Mouse (Mus musculus) limb, embryonic 13.5 days (tissue): ENCODE data around the gene Phospho2. TPM values are rescaled to one million over a fixed set of nuclear protein-coding genes. Genes with fewer than 3 reads are reported as not detected.

ENCODE experiments used
- ATAC-seq: fragments of 200-750 bp; cut with Nextera tagmentation; 2 replicates; pipeline ENCODE4 v1.8.0; 2017; ENCODE audit warnings: low read depth, moderate number of reproducible peaks, moderate TSS enrichment; ENCODE audit not compliant: low FRiP score
- H3K27ac ChIP-seq: fragments of 300-500 bp; sonication (generic); 2 replicates; pipeline ENCODE4 v1.5.1; 2015; ENCODE audit warnings: inconsistent platforms, mild to moderate bottlenecking, moderate library complexity
- H3K27me3 ChIP-seq: fragments of 300-500 bp; sonication (generic); 2 replicates; pipeline ENCODE4 v1.6.1; 2015; ENCODE audit warnings: mild to moderate bottlenecking, inconsistent platforms
- H3K36me3 ChIP-seq: fragments of 300-500 bp; sonication (generic); 2 replicates; pipeline ENCODE4 v1.6.1; 2015; ENCODE audit warnings: inconsistent platforms, mild to moderate bottlenecking, moderate library complexity
- H3K4me1 ChIP-seq: fragments of 300-500 bp; sonication (generic); 2 replicates; pipeline ENCODE4 v1.6.1; 2015; ENCODE audit warnings: inconsistent platforms
- H3K4me2 ChIP-seq: fragments of 300-500 bp; sonication (generic); replicated peaks from 2 replicates; pipeline ENCODE4 v1.6.1; 2015; ENCODE audit warnings: inconsistent platforms, mild to moderate bottlenecking, moderate library complexity
- H3K4me3 ChIP-seq: fragments of 300-500 bp; sonication (generic); 2 replicates; pipeline ENCODE4 v1.5.1; 2015; ENCODE audit warnings: moderate library complexity, mild to moderate bottlenecking, inconsistent platforms
- H3K9ac ChIP-seq: fragments of 300-500 bp; sonication (generic); 2 replicates; pipeline ENCODE4 v1.6.1; 2015; ENCODE audit warnings: mild to moderate bottlenecking, inconsistent platforms
- H3K9me3 ChIP-seq: fragments of 300-500 bp; sonication (generic); 2 replicates; pipeline ENCODE4 v1.6.1; 2016; ENCODE audit warnings: inconsistent platforms
- WGBS: fragments of 180-500 bp; shearing (Covaris S2); methylation state at CpG from one replicate; pipeline ENCODE4 v1.1.7; 2015; 5-methylcytosine and 5-hydroxymethylcytosine counted together
- polyA plus RNA-seq: library from polyadenylated mRNA; unstranded; fragments of >200 nt; fragmentation: Nextera tagmentation; extraction: Ambion mirVana; gene quantifications from 2 replicates; pipeline ENCODE4 v1.2.1, GENCODE M21; 2015

The Phospho2 gene
- polyA plus RNA-seq, 1 experiment from 2014 or later: 25.2 TPM

DNA sequence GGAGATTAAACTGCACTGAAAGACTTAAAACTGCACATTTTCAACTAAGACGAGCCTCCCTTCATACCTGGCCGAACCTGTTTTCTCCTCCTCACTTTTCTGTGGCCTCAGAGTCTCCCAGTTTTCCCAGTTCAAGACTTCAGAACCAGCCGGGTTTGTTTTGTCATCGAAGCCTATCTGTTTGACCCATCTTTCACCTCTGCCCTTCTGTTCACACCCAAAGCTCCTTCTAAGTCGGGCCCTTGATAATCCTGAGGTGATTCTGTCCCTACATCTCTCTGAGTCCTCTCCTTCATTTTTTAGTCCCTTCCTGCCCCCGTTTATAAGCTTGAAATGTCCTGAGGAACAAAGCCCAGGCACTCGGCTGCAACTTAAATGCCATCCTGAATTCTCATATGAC lies 38.6 kb downstream of the Phospho2 start:
- Histone ChIP-seq H3K4me1 (peaks cover 10% of the 10 kb centered on the region; the same call in 1 of the 2 replicates), H3K36me3 (peaks cover 63% of the 10 kb centered on the region), H3K4me2 (no peak overlapping the region), H3K9ac (0 out of 2 replicates have a peak overlapping the region, but pooled peaks have one; percentile 8), H3K4me3 (no peak overlapping the region), H3K27ac (no peak overlapping the region), H3K27me3 (no peaks in the 10 kb centered on the region), H3K9me3 (no peaks in the 10 kb centered on the region)
- WGBS: 31% methylated on average over 7 of the region's 7 CpGs
- ATAC-seq: no peak

DNA sequence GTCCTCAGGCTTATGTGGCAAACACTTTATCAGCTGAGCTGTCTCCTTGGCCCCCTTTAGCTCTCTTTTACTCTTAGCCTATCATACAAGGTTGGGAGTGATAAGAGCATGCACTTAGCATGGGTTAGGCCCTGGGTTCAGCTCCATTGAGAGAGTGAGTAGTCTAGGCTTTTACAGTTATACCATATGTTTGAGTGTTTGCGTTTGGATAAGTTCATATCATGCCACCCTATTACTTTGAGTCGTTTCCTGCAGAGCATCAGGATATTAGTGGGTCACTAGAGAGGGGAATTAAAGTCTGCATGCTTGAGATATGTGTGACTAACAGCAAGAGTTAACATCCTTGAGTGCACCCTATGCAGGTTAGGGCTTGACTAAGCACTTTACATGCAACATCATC lies 40.3 kb downstream of the Phospho2 start:
- Histone ChIP-seq H3K4me2 (no peak overlapping the region), H3K9ac (no peak overlapping the region), H3K4me3 (no peak overlapping the region), H3K36me3 (peaks cover 76% of the 10 kb centered on the region), H3K9me3 (no peaks in the 10 kb centered on the region), H3K27me3 (no peaks in the 10 kb centered on the region), H3K27ac (no peak overlapping the region), H3K4me1 (no peaks in the 10 kb centered on the region)
- 91% methylated on average over 2 of the region's 2 CpGs for WGBS
- ATAC-seq: no peak

DNA sequence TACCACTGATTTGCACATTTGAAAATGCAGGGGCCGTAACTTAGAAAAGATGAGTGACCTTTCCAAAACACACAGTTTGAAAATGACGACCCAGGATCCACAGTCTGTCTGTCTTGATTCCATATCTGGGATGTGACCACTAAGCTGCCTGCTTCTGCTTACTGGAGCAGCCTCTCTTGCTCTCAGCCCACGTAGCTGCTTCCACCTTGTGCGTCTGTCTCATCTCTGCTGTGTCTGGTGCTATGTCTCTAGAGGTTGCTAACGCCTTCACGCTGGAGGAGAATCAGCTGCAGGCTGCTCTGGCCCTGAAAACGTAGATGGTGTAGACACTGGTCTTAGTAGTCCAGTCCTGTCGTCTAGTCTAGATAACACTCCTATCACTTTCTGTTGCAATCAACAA lies 40.7 kb downstream of the Phospho2 start:
- 85% methylated on average over 8 of the region's 8 CpGs for WGBS
- peaks cover 75% of the 10 kb centered on the region for H3K36me3 ChIP-seq
- no peak for ATAC-seq
- no peak overlapping the region for H3K4me2 ChIP-seq
- no peaks in the 10 kb centered on the region for H3K4me1 ChIP-seq
- H3K4me3 ChIP-seq: no peak overlapping the region
- H3K9ac ChIP-seq: no peak overlapping the region
- H3K9me3 ChIP-seq: no peaks in the 10 kb centered on the region
- no peaks in the 10 kb centered on the region for H3K27me3 ChIP-seq
- H3K27ac ChIP-seq: no peak overlapping the region

DNA sequence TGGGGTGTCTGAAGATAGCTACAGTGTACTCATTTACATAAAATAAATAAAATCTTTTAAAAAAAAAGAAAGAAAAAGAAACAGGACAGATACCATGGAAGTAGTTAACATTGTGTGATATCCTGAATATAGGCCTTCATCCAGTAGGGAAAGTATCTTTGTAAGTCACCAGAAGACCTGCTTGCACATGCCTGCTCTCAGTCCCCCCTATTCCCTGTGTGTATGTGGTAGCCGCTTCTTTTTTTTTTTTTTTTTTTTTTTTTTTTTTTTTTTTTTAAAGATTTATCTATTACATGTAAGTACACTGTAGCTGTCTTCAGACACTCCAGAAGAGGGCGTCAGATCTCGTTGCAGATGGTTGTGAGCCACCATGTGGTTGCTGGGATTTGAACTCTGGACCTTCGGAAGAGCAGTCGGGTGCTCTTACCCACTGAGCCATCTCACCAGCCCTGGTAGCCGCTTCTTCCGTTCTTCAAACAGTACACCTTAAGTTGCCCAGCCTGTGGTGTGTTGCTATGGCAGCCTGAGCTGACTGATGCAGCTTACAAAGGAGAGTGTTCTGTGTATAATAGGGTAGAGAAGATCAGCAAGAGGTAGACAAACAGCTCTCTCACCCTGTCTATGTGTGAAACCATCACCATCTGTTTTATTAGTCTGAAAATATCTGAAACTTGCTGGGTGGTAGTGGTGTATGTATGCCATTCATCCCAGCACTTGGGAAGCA lies 48.0 kb downstream of the Phospho2 start:
- no peak overlapping the region for H3K9ac ChIP-seq
- no peak overlapping the region for H3K27ac ChIP-seq
- ATAC-seq: no peak
- no peaks in the 10 kb centered on the region for H3K27me3 ChIP-seq
- peaks cover 41% of the 10 kb centered on the region for H3K36me3 ChIP-seq
- H3K4me2 ChIP-seq: no peak overlapping the region
- H3K4me1 ChIP-seq: 0 out of 2 replicates have a peak, but pooled peaks cover 5% of the 10 kb centered on the region
- H3K4me3 ChIP-seq: no peak overlapping the region
- WGBS: 82% methylated on average over 7 of the region's 7 CpGs
- H3K9me3 ChIP-seq: no peaks in the 10 kb centered on the region

DNA sequence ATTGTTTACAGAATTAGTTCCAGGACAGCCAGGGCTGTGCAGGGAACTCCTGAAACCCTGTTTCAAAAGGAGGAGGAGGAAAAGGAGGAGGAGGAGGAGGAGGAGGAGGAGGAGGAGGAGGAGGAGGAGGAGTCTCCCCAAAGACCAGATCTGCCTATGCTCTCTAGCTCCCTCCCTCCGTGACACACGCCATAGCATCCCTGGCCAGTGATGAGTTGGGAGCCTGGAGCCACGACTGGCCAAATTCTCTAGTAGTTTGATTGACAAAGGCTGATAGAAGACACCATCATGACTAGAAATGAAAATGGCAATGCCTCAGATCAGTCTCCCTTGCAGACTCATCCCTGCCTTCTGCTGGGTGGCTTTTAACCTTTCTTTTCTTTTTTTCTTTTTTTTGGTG lies 48.6 kb downstream of the Phospho2 start:
- 51% methylated on average over 3 of the region's 3 CpGs for WGBS
- no peak for ATAC-seq
- Histone ChIP-seq H3K9me3 (no peaks in the 10 kb centered on the region), H3K4me2 (no peak overlapping the region), H3K36me3 (peaks cover 36% of the 10 kb centered on the region), H3K9ac (no peak overlapping the region), H3K4me1 (0 out of 2 replicates have a peak, but pooled peaks cover 5% of the 10 kb centered on the region), H3K27ac (no peak overlapping the region), H3K27me3 (no peaks in the 10 kb centered on the region), H3K4me3 (no peak overlapping the region)

DNA sequence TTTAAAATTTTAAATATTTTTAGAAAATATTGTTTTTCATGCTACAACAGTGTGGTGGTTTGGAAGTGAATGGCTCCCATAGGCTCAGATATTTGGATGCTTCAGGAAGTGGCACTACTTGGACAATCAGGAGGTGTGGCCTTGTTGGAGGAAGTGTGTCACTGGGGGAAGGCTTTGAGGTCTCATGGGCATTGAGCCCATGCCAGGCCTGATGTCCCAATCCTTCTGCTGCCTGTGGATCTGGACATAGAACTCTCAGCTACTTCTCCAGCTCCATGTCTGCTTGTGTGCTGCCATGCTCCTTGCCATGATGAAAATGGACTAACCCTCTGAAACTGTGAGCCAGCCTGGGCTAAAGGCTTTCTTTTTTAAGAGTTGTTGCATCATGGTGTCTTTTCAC lies 49.3 kb downstream of the Phospho2 start:
- Histone ChIP-seq H3K36me3 (peaks cover 28% of the 10 kb centered on the region), H3K27me3 (no peaks in the 10 kb centered on the region), H3K9me3 (no peaks in the 10 kb centered on the region), H3K27ac (no peak overlapping the region), H3K4me2 (no peak overlapping the region), H3K4me3 (no peak overlapping the region), H3K4me1 (0 out of 2 replicates have a peak, but pooled peaks cover 5% of the 10 kb centered on the region), H3K9ac (no peak overlapping the region)
- no peak for ATAC-seq

DNA sequence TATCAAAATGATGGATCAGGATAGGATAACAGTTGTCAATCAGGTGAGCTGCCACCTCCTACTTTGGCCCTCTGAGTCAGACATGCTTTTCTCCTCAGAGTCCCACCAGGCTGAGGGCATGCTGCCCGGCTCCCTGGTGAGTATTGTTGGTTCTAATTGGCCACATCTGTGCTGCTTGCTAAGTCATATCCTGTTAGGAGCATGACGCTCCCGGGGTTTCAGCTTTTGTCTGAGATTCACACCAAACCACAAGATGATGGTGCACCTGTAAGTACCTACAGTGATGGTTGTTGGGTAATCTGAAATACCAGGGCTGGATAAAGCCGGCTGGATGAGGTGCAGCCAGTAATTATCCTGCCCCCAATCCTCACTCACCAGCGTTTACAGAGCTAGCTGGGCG lies 50.8 kb downstream of the Phospho2 start:
- no peak overlapping the region for H3K4me2 ChIP-seq
- H3K4me3 ChIP-seq: no peak overlapping the region
- H3K9ac ChIP-seq: no peak overlapping the region
- H3K4me1 ChIP-seq: 0 out of 2 replicates have a peak, but pooled peaks cover 5% of the 10 kb centered on the region
- H3K27me3 ChIP-seq: no peaks in the 10 kb centered on the region
- no peaks in the 10 kb centered on the region for H3K9me3 ChIP-seq
- H3K27ac ChIP-seq: no peak overlapping the region
- WGBS: 23% methylated on average over 6 of the region's 6 CpGs
- no peak for ATAC-seq
- peaks cover 15% of the 10 kb centered on the region for H3K36me3 ChIP-seq

DNA sequence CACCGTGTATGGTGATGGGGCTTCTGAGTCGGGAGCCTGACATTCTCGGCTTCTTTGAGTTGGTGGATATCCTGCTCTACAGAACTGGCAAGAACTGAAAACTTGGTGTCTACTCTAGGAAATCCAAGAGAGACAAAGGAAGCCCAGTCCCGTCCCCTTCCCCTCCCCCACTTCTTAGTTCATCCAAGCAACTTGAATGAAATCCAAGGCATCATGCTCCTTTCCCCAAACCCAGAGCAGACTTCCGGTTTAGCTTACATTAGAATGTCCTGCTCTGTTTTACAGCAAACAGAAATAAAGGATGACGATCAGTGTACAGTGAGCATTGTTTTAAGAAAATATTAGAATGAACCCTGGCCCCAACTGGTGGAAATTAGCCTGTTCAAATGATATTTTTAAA lies 59.8 kb downstream of the Phospho2 start:
- no peaks in the 10 kb centered on the region for H3K9me3 ChIP-seq
- no peaks in the 10 kb centered on the region for H3K36me3 ChIP-seq
- H3K4me1 ChIP-seq: no peaks in the 10 kb centered on the region
- no peak overlapping the region for H3K4me3 ChIP-seq
- H3K27ac ChIP-seq: no peak overlapping the region
- H3K9ac ChIP-seq: no peak overlapping the region
- no peak for ATAC-seq
- H3K27me3 ChIP-seq: no peaks in the 10 kb centered on the region
- no peak overlapping the region for H3K4me2 ChIP-seq
- 78% methylated on average over 6 of the region's 6 CpGs for WGBS

Other genes starting within 250 kb of the Phospho2 start
- 0.04 TPM in 1 of 2 replicates, not detected in the other for gene Lrp2, start 203.6 kb upstream of the Phospho2 start, polyA plus RNA-seq
- 20.5 and 21.6 TPM in 2 replicates for gene Bbs5, start 142.5 kb upstream of the Phospho2 start, polyA plus RNA-seq
- gene Klhl41, start 119.5 kb upstream of the Phospho2 start, polyA plus RNA-seq: 17.6 and 22.0 TPM in 2 replicates
- 10.3 and 12.1 TPM in 2 replicates for gene Fastkd1, start 76.1 kb upstream of the Phospho2 start, polyA plus RNA-seq
- gene Ppig, start 67.1 kb upstream of the Phospho2 start, polyA plus RNA-seq: 169 and 174 TPM in 2 replicates
- gene Ccdc173, start within 50 bp of the Phospho2 start, polyA plus RNA-seq: 1.9 and 2.3 TPM in 2 replicates
- gene Klhl23, start 32.3 kb downstream of the Phospho2 start, polyA plus RNA-seq: 29.2 and 31.6 TPM in 2 replicates
- gene Ssb, start 71.9 kb downstream of the Phospho2 start, polyA plus RNA-seq: 379 and 400 TPM in 2 replicates
- gene Mettl5, start 96.0 kb downstream of the Phospho2 start, polyA plus RNA-seq: 36.2 and 40.5 TPM in 2 replicates
- 13.8 and 14.6 TPM in 2 replicates for gene Ubr3, start 107.6 kb downstream of the Phospho2 start, polyA plus RNA-seq
- gene Myo3b, start 249.5 kb downstream of the Phospho2 start, polyA plus RNA-seq: 0.04 TPM in 1 of 2 replicates, not detected in the other